In the genomic region with DNA sequence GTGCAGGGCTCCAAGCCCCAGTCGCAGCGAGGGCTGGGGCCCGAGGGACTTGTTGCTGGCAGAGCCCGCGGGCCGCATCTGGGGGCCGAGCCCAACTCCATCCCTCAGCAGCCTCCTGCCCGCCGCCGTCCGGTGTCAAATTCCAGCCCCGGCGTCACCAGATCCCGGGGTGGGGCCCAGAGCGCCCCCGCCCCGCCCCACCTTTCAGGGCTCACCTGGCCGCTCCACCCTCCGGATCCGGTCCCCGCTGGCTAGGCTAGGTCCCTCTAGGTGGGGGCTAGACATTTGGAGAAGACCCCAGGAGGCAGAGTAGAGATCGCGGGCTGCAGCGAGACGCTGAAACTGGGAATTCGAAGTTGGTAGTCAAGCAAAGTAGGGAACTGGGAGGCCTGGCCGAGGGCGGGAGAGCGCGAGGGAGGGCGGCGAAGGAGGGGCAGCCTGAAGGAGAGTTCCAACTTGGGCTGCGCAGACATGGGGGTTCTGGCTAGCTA, we compare ENCODE assay signal across 8 mouse cellular contexts. TPM values are rescaled to one million over a fixed set of nuclear protein-coding genes. Genes with fewer than 3 reads are reported as not detected.
DNase-seq lines count a peak whose midpoint lies in the region; ATAC-seq and TF ChIP-seq lines count a peak whose summit lies in the region.

A gene (minus strand): TSS at position 373 of the 491 bp plus-strand sequence.

- H3K4me1 ChIP-seq in embryonic facial prominence, embryonic 15.5 days: peaks cover 39% of the 10 kb centered on the region
- H3K4me1 ChIP-seq in hindbrain, embryonic 13.5 days (replicated peaks): peaks cover 37% of the 10 kb centered on the region
- peaks cover 15% of the 10 kb centered on the region; the same call in 1 of the 2 replicates for H3K4me1 ChIP-seq in neural tube, embryonic 11.5 days (ENCODE audit: control insufficient read depth, insufficient read depth, low read length)

- H3K27me3 ChIP-seq in embryonic facial prominence, embryonic 15.5 days: peaks cover 47% of the 10 kb centered on the region
- H3K27me3 ChIP-seq in hindbrain, embryonic 13.5 days: peaks cover 60% of the 10 kb centered on the region
- H3K27me3 ChIP-seq in neural tube, embryonic 11.5 days (ENCODE audit: control insufficient read depth, insufficient read depth, low read length): peaks cover 46% of the 10 kb centered on the region

- H3K9ac ChIP-seq in embryonic facial prominence, embryonic 15.5 days: peak within 1 kb of the TSS; percentile 44; the same call in 1 of the 2 replicates
- peak within 1 kb of the TSS; percentile 56 for H3K9ac ChIP-seq in hindbrain, embryonic 13.5 days
- peak within 1 kb of the TSS; percentile 39 for H3K9ac ChIP-seq in neural tube, embryonic 11.5 days (ENCODE audit: low read length)

- H3K4me3 ChIP-seq in layer of hippocampus, adult 2 months: peak within 1 kb of the TSS; percentile 13; the same call in 1 of the 2 replicates
- H3K4me3 ChIP-seq in embryonic facial prominence, embryonic 15.5 days (replicated peaks): peak within 1 kb of the TSS; percentile 45
- H3K4me3 ChIP-seq in hindbrain, embryonic 13.5 days: peak within 1 kb of the TSS; percentile 25
- peak within 1 kb of the TSS; percentile 31 for H3K4me3 ChIP-seq in neural tube, embryonic 11.5 days (ENCODE audit: low read depth, low read length)

- peak within 1 kb of the TSS; percentile 90 for H3K4me2 ChIP-seq in embryonic facial prominence, embryonic 15.5 days (replicated peaks)
- H3K4me2 ChIP-seq in hindbrain, embryonic 13.5 days: peak within 1 kb of the TSS; percentile 53
- peak within 1 kb of the TSS; percentile 74 for H3K4me2 ChIP-seq in neural tube, embryonic 11.5 days (ENCODE audit: low read depth)

- H3K27ac ChIP-seq in layer of hippocampus, adult 2 months: no peak within 1 kb of the TSS
- H3K27ac ChIP-seq in embryonic facial prominence, embryonic 15.5 days (replicated peaks): 0 out of 2 replicates have a peak within 1 kb of the TSS, but pooled peaks have one; percentile 51
- H3K27ac ChIP-seq in hindbrain, embryonic 13.5 days: no peak within 1 kb of the TSS
- H3K27ac ChIP-seq in neural tube, embryonic 11.5 days (ENCODE audit: low read depth, low read length): no peak within 1 kb of the TSS

- no peak for TF ChIP-seq CTCF in layer of hippocampus, adult 2 months (conservative IDR thresholded peaks at IDR 0.05)

- peak; percentile 67 for ATAC-seq in embryonic facial prominence, embryonic 15.5 days (ENCODE audit: insufficient number of reproducible peaks, low FRiP score, low TSS enrichment, low read depth)
- no peak for ATAC-seq in hindbrain, embryonic 13.5 days (ENCODE audit: low FRiP score)
- no peak; the same call in 1 of the 2 replicates for ATAC-seq in neural tube, embryonic 11.5 days (ENCODE audit: insufficient read depth, low FRiP score, low TSS enrichment)

- DNase-seq in layer of hippocampus, adult 2 months (ENCODE audit: low spot score in 2 of 2): no peak
- no peak for DNase-seq in layer of hippocampus, postnatal 36 days
- DNase-seq in liver: peak; percentile 70
- peak; percentile 44 for DNase-seq in neural tube, embryonic 11.5 days (ENCODE audit: low spot score)
- no peak for DNase-seq in layer of hippocampus, adult 9-10 months (ENCODE audit: low spot score)
- DNase-seq in thymus, postnatal 0 days (ENCODE audit: low spot score): no peak

- under 1% methylated on average over 33 of the region's 33 CpGs for WGBS in embryonic facial prominence, embryonic 15.5 days
- WGBS in hindbrain, embryonic 13.5 days: under 1% methylated on average over 33 of the region's 33 CpGs
- WGBS in neural tube, embryonic 11.5 days: 1% methylated on average over 27 of the region's 33 CpGs

- H3K9me3 ChIP-seq in embryonic facial prominence, embryonic 15.5 days (replicated peaks): no peaks in the 10 kb centered on the region
- 0 out of 2 replicates have a peak, but pooled peaks cover 3% of the 10 kb centered on the region for H3K9me3 ChIP-seq in hindbrain, embryonic 13.5 days
- H3K9me3 ChIP-seq in neural tube, embryonic 11.5 days (ENCODE audit: control insufficient read depth, low read length): no peaks in the 10 kb centered on the region

- 0 out of 2 replicates have a peak, but pooled peaks cover 3% of the 10 kb centered on the region for H3K36me3 ChIP-seq in embryonic facial prominence, embryonic 15.5 days
- peaks cover 12% of the 10 kb centered on the region for H3K36me3 ChIP-seq in hindbrain, embryonic 13.5 days
- H3K36me3 ChIP-seq in neural tube, embryonic 11.5 days (ENCODE audit: control insufficient read depth, insufficient read depth, low read length): no peaks in the 10 kb centered on the region

RNA-seq across cellular contexts. Expression of the gene that starts here (rescaled TPM):
- total RNA-seq in layer of hippocampus, adult 2 months (2021): 1 to 10 TPM; 1.8 to 1.9 TPM
- total RNA-seq in layer of hippocampus, postnatal 36 days (2021): 1 to 10 TPM; 1.1 to 1.9 TPM
- 2.1 and 4.3 TPM in 2 replicates for polyA plus RNA-seq in embryonic facial prominence, embryonic 15.5 days (2015; fragmentation: Nextera tagmentation; extraction: Ambion mirVana)
- polyA plus RNA-seq in hindbrain, embryonic 13.5 days (2015; fragmentation: Nextera tagmentation; extraction: Ambion mirVana): 0.78 and 0.84 TPM in 2 replicates
- 1.5 and 1.7 TPM in 2 replicates for polyA plus RNA-seq in neural tube, embryonic 11.5 days (2014; fragmentation: Nextera tagmentation; extraction: Ambion mirVana)
- 0.05 and 0.30 TPM in 2 replicates for polyA plus RNA-seq in thymus, postnatal 0 days (2015; fragmentation: Nextera tagmentation; extraction: Ambion mirVana)

Comparison
In these comparisons a context has a peak if more than half of its experiments do, and no peak if none do; other contexts are left out.
1. DNase-seq: peak in liver (single experiment) and neural tube, embryonic 11.5 days (single experiment); none in layer of hippocampus, adult 2 months (0 of 2), layer of hippocampus, postnatal 36 days (0 of 2), layer of hippocampus, adult 9-10 months (single experiment) and thymus, postnatal 0 days (single experiment).
2. Peak in every context shown above with its lines, with median percentiles within 50 percentile points of each other: H3K4me3 ChIP-seq, H3K4me2 ChIP-seq and H3K9ac ChIP-seq.